Mouse (Mus musculus): ENCODE measurements around the gene Cd22.

GRCm38 (mm10) chr7:30859635-30860402 lies 20.3 kb downstream of the Cd22 start:
- peak; percentile 81 for TF ChIP-seq CTCF (IDR thresholded peaks at IDR 0.05; ENCODE audit: control insufficient read depth, insufficient read depth, insufficient replicate concordance, low read depth, low read length)
- TF ChIP-seq POLR2A (IDR thresholded peaks at IDR 0.05; ENCODE audit: control insufficient read depth, low read depth, low read length): no peak

All from testis, adult 2 months (tissue).